15 mouse cellular contexts compared by ENCODE assay signal in the genomic region with DNA sequence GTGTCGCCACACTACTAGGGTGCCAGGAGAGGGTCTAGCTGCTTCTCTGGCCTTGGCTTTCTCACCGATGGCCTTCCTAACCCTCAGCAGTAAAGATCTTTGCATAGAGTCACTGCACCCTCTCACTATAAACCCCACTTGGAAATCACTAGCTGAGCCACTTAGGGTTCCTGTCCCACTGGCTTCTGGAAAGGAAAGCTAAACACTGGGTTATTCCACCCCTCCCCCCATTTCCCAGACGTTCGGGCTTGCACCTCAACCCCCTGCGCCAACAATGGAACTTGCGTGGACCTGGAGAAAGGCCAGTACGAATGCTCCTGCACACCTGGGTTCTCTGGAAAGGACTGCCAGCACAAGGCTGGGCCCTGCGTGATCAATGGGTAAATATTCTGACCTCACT. TPM values are rescaled to one million over a fixed set of nuclear protein-coding genes. Genes with fewer than 3 reads are reported as not detected.
A peak's percentile ranks its signal among the peaks of the same experiment; 100 is the strongest.
DNase-seq lines count a peak whose midpoint lies in the region; ATAC-seq and TF ChIP-seq lines count a peak whose summit lies in the region.
"Had no signal": no experiment of that assay in that cellular context is flagged by ENCODE, and none has a peak within 500 bp of the region (broad histone marks: within the 10 kb centered on the region; RNA-seq: fewer than 3 reads in every experiment).

No protein-coding gene starts in this region.

- 13% methylated on average over 8 of the region's 8 CpGs for WGBS in forebrain, embryonic 12.5 days
- WGBS in forebrain, postnatal 0 days: 33% methylated on average over 8 of the region's 8 CpGs
- 34% methylated on average over 8 of the region's 8 CpGs for WGBS in lung, embryonic 15.5 days
- 52% methylated on average over 8 of the region's 8 CpGs for WGBS in lung, adult 2 months
- 16% methylated on average over 8 of the region's 8 CpGs for WGBS in embryonic facial prominence, embryonic 12.5 days
- WGBS in limb, embryonic 15.5 days: 34% methylated on average over 8 of the region's 8 CpGs
- WGBS in heart, adult 2 months: 54% methylated on average over 8 of the region's 8 CpGs

- no peaks in the 10 kb centered on the region for H3K9me3 ChIP-seq in forebrain, embryonic 12.5 days
- no peaks in the 10 kb centered on the region for H3K9me3 ChIP-seq in forebrain, postnatal 0 days (ENCODE audit: low read length)
- no peaks in the 10 kb centered on the region for H3K9me3 ChIP-seq in lung, embryonic 15.5 days
- H3K9me3 ChIP-seq in embryonic facial prominence, embryonic 12.5 days: no peaks in the 10 kb centered on the region
- no peaks in the 10 kb centered on the region for H3K9me3 ChIP-seq in limb, embryonic 15.5 days

- peak overlapping the region; percentile 33; the same call in 1 of the 2 replicates for H3K9ac ChIP-seq in forebrain, embryonic 12.5 days
- no peak overlapping the region for H3K9ac ChIP-seq in forebrain, postnatal 0 days
- peak overlapping the region; percentile 22; the same call in 1 of the 2 replicates for H3K9ac ChIP-seq in lung, embryonic 15.5 days
- no peak overlapping the region for H3K9ac ChIP-seq in embryonic facial prominence, embryonic 12.5 days
- H3K9ac ChIP-seq in limb, embryonic 15.5 days: no peak overlapping the region
- H3K9ac ChIP-seq in heart, adult 2 months (ENCODE audit: low read depth, low read length): no peak overlapping the region

- no peak overlapping the region for H3K4me3 ChIP-seq in forebrain, embryonic 12.5 days (replicated peaks)
- no peak overlapping the region for H3K4me3 ChIP-seq in forebrain, postnatal 0 days (ENCODE audit: low read depth, low read length)
- H3K4me3 ChIP-seq in lung, embryonic 15.5 days: no peak overlapping the region
- no peak overlapping the region for H3K4me3 ChIP-seq in lung, adult 2 months (replicated peaks; ENCODE audit: extremely low read depth, low read depth, low read length)
- H3K4me3 ChIP-seq in embryonic facial prominence, embryonic 12.5 days: no peak overlapping the region
- H3K4me3 ChIP-seq in limb, embryonic 15.5 days: no peak overlapping the region
- no peak overlapping the region for H3K4me3 ChIP-seq in heart, adult 2 months

- no peaks in the 10 kb centered on the region; the same call in 1 of the 2 replicates for H3K36me3 ChIP-seq in forebrain, embryonic 12.5 days (replicated peaks)
- no peaks in the 10 kb centered on the region for H3K36me3 ChIP-seq in forebrain, postnatal 0 days (ENCODE audit: insufficient read depth)
- 0 out of 2 replicates have a peak, but pooled peaks cover 7% of the 10 kb centered on the region for H3K36me3 ChIP-seq in lung, embryonic 15.5 days
- 0 out of 2 replicates have a peak, but pooled peaks cover 4% of the 10 kb centered on the region for H3K36me3 ChIP-seq in embryonic facial prominence, embryonic 12.5 days
- H3K36me3 ChIP-seq in limb, embryonic 15.5 days: no peaks in the 10 kb centered on the region; the same call in 1 of the 2 replicates
- no peaks in the 10 kb centered on the region for H3K36me3 ChIP-seq in heart, adult 2 months (ENCODE audit: control insufficient read depth, insufficient read depth, low read length)

- peaks cover 73% of the 10 kb centered on the region for H3K4me1 ChIP-seq in forebrain, embryonic 12.5 days
- H3K4me1 ChIP-seq in forebrain, postnatal 0 days (ENCODE audit: insufficient read depth): peaks cover 3% of the 10 kb centered on the region; the same call in 1 of the 2 replicates
- H3K4me1 ChIP-seq in lung, embryonic 15.5 days: peaks cover 70% of the 10 kb centered on the region
- no peaks in the 10 kb centered on the region for H3K4me1 ChIP-seq in lung, adult 2 months (ENCODE audit: control insufficient read depth, insufficient read depth, low read length)
- H3K4me1 ChIP-seq in embryonic facial prominence, embryonic 12.5 days: peaks cover 53% of the 10 kb centered on the region
- peaks cover 61% of the 10 kb centered on the region for H3K4me1 ChIP-seq in limb, embryonic 15.5 days
- no peaks in the 10 kb centered on the region for H3K4me1 ChIP-seq in heart, adult 2 months (ENCODE audit: control insufficient read depth, insufficient read depth, low read length)

- no peaks in the 10 kb centered on the region for H3K79me2 ChIP-seq in heart, adult 2 months (replicated peaks; ENCODE audit: control insufficient read depth, insufficient read depth, low read length)

- ATAC-seq in forebrain, embryonic 12.5 days (ENCODE audit: low FRiP score): no peak
- ATAC-seq in forebrain, postnatal 0 days: no peak
- ATAC-seq in lung, embryonic 15.5 days (ENCODE audit: borderline replicate concordance, extremely low read depth, low FRiP score, low TSS enrichment): no peak
- no peak for ATAC-seq in embryonic facial prominence, embryonic 12.5 days (ENCODE audit: insufficient number of reproducible peaks, insufficient read depth, low FRiP score, low TSS enrichment)
- ATAC-seq in limb, embryonic 15.5 days (ENCODE audit: insufficient number of reproducible peaks, low FRiP score, low TSS enrichment, low read depth): no peak
- ATAC-seq in erythroid progenitor cell, adult 5-6 weeks (replicated peaks; ENCODE audit: low FRiP score, poor library complexity, severe bottlenecking): no peak

- TF ChIP-seq EP300 in heart, adult 2 months (IDR thresholded peaks at IDR 0.05; ENCODE audit: insufficient read depth, low read depth, low read length): no peak

- TF ChIP-seq POLR2A in lung, adult 2 months (IDR thresholded peaks at IDR 0.05; ENCODE audit: borderline replicate concordance, extremely low read depth, low read depth, low read length): no peak
- no peak for TF ChIP-seq POLR2A in heart, adult 2 months (IDR thresholded peaks at IDR 0.05; ENCODE audit: insufficient read depth, low read depth, low read length)

- no peak for TF ChIP-seq CTCF in forebrain, postnatal 0 days (IDR thresholded peaks at IDR 0.05; ENCODE audit: low read depth)
- no peak for TF ChIP-seq CTCF in lung, adult 2 months (IDR thresholded peaks at IDR 0.05; ENCODE audit: insufficient read depth, low read length)
- no peak for TF ChIP-seq CTCF in heart, adult 2 months (IDR thresholded peaks at IDR 0.05)

- intact Hi-C loops in heart, adult 2 months (cut with DNase I): no loop called here

- H3K27me3 ChIP-seq in forebrain, embryonic 12.5 days: peaks cover 83% of the 10 kb centered on the region
- H3K27me3 ChIP-seq in forebrain, postnatal 0 days (ENCODE audit: insufficient read depth, low read length): peaks cover 53% of the 10 kb centered on the region
- H3K27me3 ChIP-seq in lung, embryonic 15.5 days: peaks cover 44% of the 10 kb centered on the region
- H3K27me3 ChIP-seq in embryonic facial prominence, embryonic 12.5 days: peaks cover 62% of the 10 kb centered on the region
- peaks cover 49% of the 10 kb centered on the region for H3K27me3 ChIP-seq in limb, embryonic 15.5 days
- H3K27me3 ChIP-seq in heart, adult 2 months (ENCODE audit: control insufficient read depth, insufficient read depth, low read length): peaks cover 6% of the 10 kb centered on the region

- peak overlapping the region; percentile 24 for H3K4me2 ChIP-seq in forebrain, embryonic 12.5 days
- no peak overlapping the region for H3K4me2 ChIP-seq in forebrain, postnatal 0 days (ENCODE audit: low read depth)
- 0 out of 2 replicates have a peak overlapping the region, but pooled peaks have one; percentile 16 for H3K4me2 ChIP-seq in lung, embryonic 15.5 days
- 0 out of 2 replicates have a peak overlapping the region, but pooled peaks have one; percentile 90 for H3K4me2 ChIP-seq in embryonic facial prominence, embryonic 12.5 days (replicated peaks)
- H3K4me2 ChIP-seq in limb, embryonic 15.5 days: no peak overlapping the region

- no peak for DNase-seq in forebrain, postnatal 0 days
- no peak for DNase-seq in lung, adult 2 months
- no peak for DNase-seq in heart, adult 2 months
- DNase-seq: adrenal gland, adult 2 months; cerebellum, adult 8-10 months; kidney, postnatal 10 days; lung, adult 18-20 months; retina, postnatal 1 day; thymus, postnatal 4 days had no signal

- peak overlapping the region; percentile 79 for H3K27ac ChIP-seq in forebrain, embryonic 12.5 days
- H3K27ac ChIP-seq in forebrain, postnatal 0 days (ENCODE audit: low read depth, low read length): no peak overlapping the region
- peak overlapping the region; percentile 41; the same call in 1 of the 2 replicates for H3K27ac ChIP-seq in lung, embryonic 15.5 days
- peak overlapping the region; percentile 57 for H3K27ac ChIP-seq in embryonic facial prominence, embryonic 12.5 days
- 0 out of 2 replicates have a peak overlapping the region, but pooled peaks have one; percentile 47 for H3K27ac ChIP-seq in limb, embryonic 15.5 days
- H3K27ac ChIP-seq in heart, adult 2 months: no peak overlapping the region

RNA-seq across cellular contexts. Expression of gene Dlk1, which starts 5.2 kb away (rescaled TPM):
- 143 and 148 TPM in 2 replicates for polyA plus RNA-seq in forebrain, embryonic 12.5 days (2016; fragmentation: Nextera tagmentation; extraction: Ambion mirVana)
- 16.5 and 35.8 TPM in 2 replicates for total RNA-seq in forebrain, postnatal 0 days (2014; rRNA removed)
- 12.6 and 18.8 TPM in 2 replicates for polyA plus RNA-seq in forebrain, postnatal 0 days (2015; fragmentation: Nextera tagmentation; extraction: Ambion mirVana)
- 525 and 559 TPM in 2 replicates for polyA plus RNA-seq in lung, embryonic 15.5 days (2015; fragmentation: Nextera tagmentation; extraction: Ambion mirVana)
- polyA plus RNA-seq in lung, adult 2 months (2012; rRNA removed): 0.42 and 0.44 TPM in 2 replicates
- 316 and 347 TPM in 2 replicates for polyA plus RNA-seq in embryonic facial prominence, embryonic 12.5 days (2016; fragmentation: Nextera tagmentation; extraction: Ambion mirVana)
- polyA plus RNA-seq in limb, embryonic 15.5 days (2015; fragmentation: Nextera tagmentation; extraction: Ambion mirVana): 599 and 855 TPM in 2 replicates
- under 1 TPM in 1 of 2 experiments, not detected in 1; 0.23 TPM for total RNA-seq in heart, adult 2 months (2021)
- 0.90 and 1.3 TPM in 2 replicates for polyA plus RNA-seq in heart, adult 2 months (2012; rRNA removed)
- total RNA-seq in erythroid progenitor cell, adult 5-6 weeks (2015; ENCODE audit: low replicate concordance): not detected in 2 replicates
- not detected in 2 replicates for total RNA-seq in erythroid progenitor cell, adult 5-6 weeks (2017; ENCODE audit: low replicate concordance)
- total RNA-seq: megakaryocyte, adult 5-6 weeks had no signal

Comparison
In these comparisons a context has a peak if more than half of its experiments do, and no peak if none do; other contexts are left out.
1. H3K27ac ChIP-seq: peak in forebrain, embryonic 12.5 days (single experiment), lung, embryonic 15.5 days (single experiment), embryonic facial prominence, embryonic 12.5 days (single experiment) and limb, embryonic 15.5 days (single experiment); none in forebrain, postnatal 0 days (single experiment) and heart, adult 2 months (single experiment).
2. H3K4me2 ChIP-seq: peak in forebrain, embryonic 12.5 days (single experiment), lung, embryonic 15.5 days (single experiment) and embryonic facial prominence, embryonic 12.5 days (single experiment); none in forebrain, postnatal 0 days (single experiment) and limb, embryonic 15.5 days (single experiment).
3. H3K9ac ChIP-seq: peak in forebrain, embryonic 12.5 days (single experiment) and lung, embryonic 15.5 days (single experiment); none in forebrain, postnatal 0 days (single experiment), embryonic facial prominence, embryonic 12.5 days (single experiment), limb, embryonic 15.5 days (single experiment) and heart, adult 2 months (single experiment).